Mouse (Mus musculus): Measurements from ENCODE around the gene Smc1b. TPM values are rescaled to one million over a fixed set of nuclear protein-coding genes. Genes with fewer than 3 reads are reported as not detected.
A peak's percentile ranks its signal among the peaks of the same experiment; 100 is the strongest.

Gene Smc1b
- under 1 TPM; 0.08 to 0.12 TPM for total RNA-seq (2021)
- long read RNA-seq, experiment 1, result 0 reads
- long read RNA-seq, experiment 2, result 0 reads

GRCm38 (mm10) chr15:85131275-85132192, at the start of gene Smc1b, which contains the start of gene Ribc2:
TSS of gene Smc1b (minus strand) at chr15:85131964.
TSS of gene Ribc2 (plus strand) at chr15:85132078.
- no peak for TF ChIP-seq CTCF (conservative IDR thresholded peaks at IDR 0.05)
- H3K4me3 ChIP-seq, result peak within 1 kb of the TSS; percentile 52

GRCm38 (mm10) chr15:85180368-85180767, 48.6 kb upstream of the Smc1b start:
- Histone ChIP-seq H3K27ac (no peak overlapping the region), H3K4me3 (no peak overlapping the region)
- DNase-seq (ENCODE audit: low spot score in 2 of 2), result no peak
- TF ChIP-seq CTCF (conservative IDR thresholded peaks at IDR 0.05), result no peak

More at GRCm38 (mm10) chr15:85131275-85132192, at the start of gene Smc1b, which contains the start of gene Ribc2:
- H3K27ac ChIP-seq, result no peak within 1 kb of the TSS
- peak; percentile 76 to 81 for DNase-seq (ENCODE audit: low spot score in 2 of 2)

- TF ChIP-seq CTCF (conservative IDR thresholded peaks at IDR 0.05), result no peak
- Histone ChIP-seq H3K4me3 (no peak overlapping the region), H3K27ac (0 out of 2 replicates have a peak overlapping the region, but pooled peaks have one; percentile 18)
- no peak for DNase-seq (ENCODE audit: low spot score in 2 of 2)
These were observed 47.9 kb upstream of the Smc1b start for GRCm38 (mm10) chr15:85179528-85180180.

GRCm38 (mm10) chr15:85178172-85178571, 46.4 kb upstream of the Smc1b start:
- TF ChIP-seq CTCF (conservative IDR thresholded peaks at IDR 0.05), result no peak
- H3K27ac ChIP-seq, result no peak overlapping the region
- no peak overlapping the region for H3K4me3 ChIP-seq
- no peak for DNase-seq (ENCODE audit: low spot score in 2 of 2)

GRCm38 (mm10) chr15:85177576-85177975, 45.8 kb upstream of the Smc1b start:
- H3K4me3 ChIP-seq, result no peak overlapping the region
- H3K27ac ChIP-seq, result no peak overlapping the region
- peak in 1 of 2 experiments; percentile 20 for DNase-seq (ENCODE audit: low spot score in 2 of 2)
- TF ChIP-seq CTCF (conservative IDR thresholded peaks at IDR 0.05), result no peak

GRCm38 (mm10) chr15:85174060-85174459, 42.3 kb upstream of the Smc1b start:
- no peak overlapping the region for H3K4me3 ChIP-seq
- TF ChIP-seq CTCF (conservative IDR thresholded peaks at IDR 0.05), result no peak
- DNase-seq (ENCODE audit: low spot score in 2 of 2), result no peak
- no peak overlapping the region for H3K27ac ChIP-seq

GRCm38 (mm10) chr15:85173425-85173824, 41.7 kb upstream of the Smc1b start:
- H3K4me3 ChIP-seq, result no peak overlapping the region
- no peak for DNase-seq (ENCODE audit: low spot score in 2 of 2)
- H3K27ac ChIP-seq, result no peak overlapping the region
- TF ChIP-seq CTCF (conservative IDR thresholded peaks at IDR 0.05), result no peak

GRCm38 (mm10) chr15:85172054-85172453, 40.3 kb upstream of the Smc1b start:
- DNase-seq (ENCODE audit: low spot score in 2 of 2), result no peak
- TF ChIP-seq CTCF (conservative IDR thresholded peaks at IDR 0.05), result no peak
- Histone ChIP-seq H3K27ac (no peak overlapping the region), H3K4me3 (no peak overlapping the region)

- DNase-seq (ENCODE audit: low spot score in 2 of 2), result no peak
- no peak overlapping the region for H3K27ac ChIP-seq
- no peak overlapping the region for H3K4me3 ChIP-seq
- TF ChIP-seq CTCF (conservative IDR thresholded peaks at IDR 0.05), result no peak
These were observed 35.4 kb upstream of the Smc1b start for GRCm38 (mm10) chr15:85167086-85167679.

- TF ChIP-seq CTCF (conservative IDR thresholded peaks at IDR 0.05), result no peak
- H3K27ac ChIP-seq, result no peak overlapping the region
- no peak for DNase-seq (ENCODE audit: low spot score in 2 of 2)
- no peak overlapping the region for H3K4me3 ChIP-seq
These were observed 34.7 kb upstream of the Smc1b start for GRCm38 (mm10) chr15:85166433-85166933.

GRCm38 (mm10) chr15:85162693-85163663, 31.2 kb upstream of the Smc1b start:
- DNase-seq (ENCODE audit: low spot score in 2 of 2), result no peak
- no peak for TF ChIP-seq CTCF (conservative IDR thresholded peaks at IDR 0.05)

GRCm38 (mm10) chr15:85161416-85161815, 29.7 kb upstream of the Smc1b start:
- TF ChIP-seq CTCF (conservative IDR thresholded peaks at IDR 0.05), result no peak
- no peak overlapping the region for H3K27ac ChIP-seq
- no peak for DNase-seq (ENCODE audit: low spot score in 2 of 2)
- no peak overlapping the region for H3K4me3 ChIP-seq

More at GRCm38 (mm10) chr15:85162693-85163663, 31.2 kb upstream of the Smc1b start:
- Histone ChIP-seq H3K4me3 (no peak overlapping the region), H3K27ac (no peak overlapping the region)
